Mouse (Mus musculus) adrenal gland, postnatal 10 days (tissue): ENCODE data around the gene Rapgef3. TPM values are rescaled to one million over a fixed set of nuclear protein-coding genes. Genes with fewer than 3 reads are reported as not detected.
A peak's percentile ranks its signal among the peaks of the same experiment; 100 is the strongest.

Experiments
- DNase-seq: peaks from one replicate; pipeline ENCODE4 v3.0.0; 2021; ENCODE audit warnings: mixed read lengths
- total RNA-seq, 2 experiments: library from RNA; stranded (reverse); gene quantifications; 2 replicates each; pipeline ENCODE4 v1.2.3; 2021

The Rapgef3 gene
- total RNA-seq, 2 experiments from 2014 or later, result 22.1 to 24.2 TPM

DNA sequence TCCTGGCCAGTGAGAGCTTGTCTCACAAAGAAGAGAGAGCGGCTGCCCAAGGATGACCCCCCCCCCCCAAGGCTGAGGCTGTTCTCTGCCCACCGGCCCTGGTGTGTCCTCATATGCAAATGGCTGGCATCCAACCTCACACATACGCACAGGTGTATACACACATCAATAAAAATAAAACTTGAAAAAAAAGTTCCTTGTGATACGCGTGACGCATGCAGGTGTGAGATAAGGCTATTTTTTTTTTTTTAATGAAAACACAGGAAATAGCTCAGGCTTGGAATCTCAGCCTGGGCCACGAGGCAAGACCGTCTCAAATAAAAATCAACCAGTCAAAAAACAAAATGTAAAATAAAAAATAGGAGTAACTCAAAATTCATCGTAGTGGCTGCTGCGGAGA is 21.5 kb downstream of the Rapgef3 start:
- DNase-seq, result no peak

GRCm38 (mm10) chr15:97745331-97745730 is 22.4 kb downstream of the Rapgef3 start:
- DNase-seq, result peak; percentile 90

- DNase-seq, result peak; percentile 42
These were observed 22.8 kb downstream of the Rapgef3 start for GRCm38 (mm10) chr15:97744930-97745329.

DNA sequence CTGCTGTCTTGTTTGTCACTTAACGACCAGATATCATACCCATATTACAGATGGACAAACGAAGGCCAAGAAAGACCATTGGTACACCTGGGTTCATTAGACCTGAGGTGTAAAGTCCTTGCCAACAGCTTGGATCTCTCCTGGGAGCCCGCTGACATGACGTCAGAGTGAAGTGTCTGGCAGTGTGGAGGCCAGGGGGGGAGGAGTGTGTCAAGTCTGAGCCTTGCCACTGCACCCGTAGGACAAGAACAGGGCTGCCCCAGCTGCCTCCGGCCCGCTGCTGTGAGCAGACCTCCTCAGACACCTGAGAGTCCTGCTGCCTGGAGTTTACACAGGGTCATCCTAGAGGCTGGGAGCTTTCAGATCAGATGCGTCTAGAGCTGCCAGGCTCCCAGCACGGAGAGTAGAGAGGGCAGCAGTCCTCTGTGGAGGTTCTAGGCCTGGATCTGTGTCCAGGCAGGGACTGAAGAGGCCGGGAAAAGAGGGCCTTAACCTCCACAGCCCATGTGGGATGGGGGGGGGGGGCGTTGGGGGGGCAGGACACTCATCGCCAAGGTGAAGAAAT is 23.7 kb downstream of the Rapgef3 start:
- DNase-seq, result no peak

- DNase-seq, result no peak
These were observed 24.6 kb downstream of the Rapgef3 start for GRCm38 (mm10) chr15:97743210-97743609.

DNA sequence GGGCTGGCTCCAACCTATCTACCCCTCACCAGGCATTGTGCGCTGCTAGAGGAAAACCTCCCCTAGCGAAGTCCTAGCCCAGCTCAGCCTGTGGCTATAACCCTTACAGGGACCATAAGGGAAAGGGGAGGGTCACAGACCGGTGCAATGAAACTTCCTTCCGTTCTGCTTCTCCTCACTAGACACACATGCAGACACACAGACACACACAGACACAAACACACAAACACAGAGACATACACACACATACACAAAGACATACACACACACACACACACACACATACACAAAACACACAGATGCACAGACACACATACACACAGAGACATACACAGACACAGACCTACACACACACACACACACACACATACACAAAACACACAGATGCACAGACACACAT is 25.2 kb downstream of the Rapgef3 start:
- DNase-seq, result no peak

DNA sequence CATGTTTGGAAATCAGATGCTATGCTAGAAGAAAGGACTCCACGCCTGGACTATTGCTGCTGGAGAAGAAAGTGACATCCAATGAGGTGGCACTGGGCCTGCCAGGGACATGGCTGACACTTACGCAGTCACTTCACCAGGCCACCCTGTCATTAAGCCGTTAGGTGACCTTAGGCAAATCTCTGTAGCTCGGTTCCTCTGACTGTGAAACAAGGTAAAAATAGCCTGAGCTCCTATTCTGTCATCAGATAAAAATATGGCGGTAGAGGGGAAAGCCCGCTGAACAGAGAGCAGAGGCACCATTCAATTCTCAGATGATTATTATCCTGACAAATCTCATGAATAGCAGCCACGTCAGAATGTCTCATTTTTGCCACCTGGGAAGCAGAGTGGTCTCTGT is 25.7 kb downstream of the Rapgef3 start:
- DNase-seq, result no peak

DNA sequence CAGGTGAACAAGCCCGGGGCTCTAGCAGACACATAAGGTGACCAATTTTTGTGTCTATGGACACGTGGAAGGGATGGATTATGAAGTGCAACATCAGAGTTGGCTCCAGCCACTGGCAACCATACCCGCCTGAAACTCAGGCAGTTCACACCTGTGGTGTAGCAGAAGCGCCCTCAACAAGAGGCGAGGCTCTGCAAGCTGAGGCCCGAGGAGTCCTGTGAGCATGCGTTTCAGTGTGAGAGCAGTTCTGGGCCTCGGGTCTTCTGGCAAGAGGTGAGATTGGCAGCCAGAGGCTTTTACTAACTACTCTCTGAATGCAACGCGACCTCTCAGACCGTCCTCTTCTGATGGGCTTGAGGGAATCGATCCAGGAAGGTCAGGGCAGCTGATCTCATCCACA is 26.1 kb downstream of the Rapgef3 start:
- DNase-seq, result no peak

DNA sequence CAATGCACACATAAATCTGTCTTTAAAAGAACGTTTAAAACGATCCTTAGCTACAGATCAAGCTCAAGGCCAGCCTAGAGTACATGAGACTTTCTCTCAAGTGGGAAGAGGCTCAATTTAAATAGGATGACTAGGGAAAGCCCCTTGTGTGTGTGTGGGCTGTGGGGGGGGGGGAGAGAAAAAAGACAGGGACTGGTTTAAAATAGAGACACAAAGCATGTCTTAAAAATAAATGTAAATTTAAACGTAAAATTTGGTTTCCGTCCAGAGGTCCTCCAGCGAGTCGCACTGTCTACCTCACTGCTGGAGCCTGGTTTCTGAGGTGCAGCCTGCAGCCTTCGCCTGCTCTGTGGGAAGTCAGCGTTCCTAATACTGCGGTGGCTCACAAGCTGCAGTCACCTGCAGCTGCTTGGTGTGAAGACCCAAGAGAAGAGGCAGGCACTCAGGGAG is 27.5 kb downstream of the Rapgef3 start:
- DNase-seq, result no peak

DNA sequence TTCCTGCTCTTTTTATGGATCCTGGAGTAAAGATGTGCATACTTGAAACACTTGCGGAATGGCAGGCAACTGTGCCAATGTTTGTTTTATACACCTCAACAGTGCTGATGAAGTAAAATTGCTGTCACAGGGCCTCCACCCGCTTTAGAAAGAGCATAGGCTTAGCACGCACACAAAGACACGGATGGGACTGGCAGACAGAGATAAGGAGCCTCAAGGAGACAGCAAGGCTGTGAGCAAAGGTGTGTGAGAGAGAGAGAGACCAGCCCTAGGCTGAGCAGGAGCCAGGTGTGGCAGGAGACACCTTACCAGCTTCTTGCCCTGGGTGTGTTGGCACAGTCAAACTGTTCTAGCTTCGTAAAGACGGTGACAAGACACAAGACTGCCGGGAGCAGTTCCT is 28.8 kb downstream of the Rapgef3 start:
- no peak for DNase-seq

- no peak for DNase-seq
These were observed 35.8 kb downstream of the Rapgef3 start for GRCm38 (mm10) chr15:97731988-97732387.

DNA sequence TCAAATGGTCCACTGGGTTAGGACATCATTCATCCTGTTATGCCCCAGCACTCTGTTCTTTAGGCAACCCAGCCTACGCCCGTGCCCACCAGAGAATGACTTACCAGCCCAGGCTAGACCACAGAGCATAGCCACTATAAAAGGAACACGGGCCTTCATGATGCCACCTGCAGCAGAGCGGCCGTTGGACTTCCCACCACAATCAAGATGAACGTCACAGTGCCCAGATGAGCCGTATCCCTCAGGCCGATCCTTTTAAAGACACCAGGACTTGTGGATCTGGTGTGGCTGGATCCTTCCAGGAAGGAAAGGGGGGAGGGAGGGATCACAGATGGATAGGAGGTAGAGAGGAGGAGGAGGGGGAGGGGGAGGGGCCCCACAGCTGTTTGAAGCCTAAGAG is 36.7 kb downstream of the Rapgef3 start, which contains the start of gene Endou:
Gene Endou, minus strand, starts transcription at position 229 of the 400 bp plus-strand sequence.
- DNase-seq, result no peak

DNA sequence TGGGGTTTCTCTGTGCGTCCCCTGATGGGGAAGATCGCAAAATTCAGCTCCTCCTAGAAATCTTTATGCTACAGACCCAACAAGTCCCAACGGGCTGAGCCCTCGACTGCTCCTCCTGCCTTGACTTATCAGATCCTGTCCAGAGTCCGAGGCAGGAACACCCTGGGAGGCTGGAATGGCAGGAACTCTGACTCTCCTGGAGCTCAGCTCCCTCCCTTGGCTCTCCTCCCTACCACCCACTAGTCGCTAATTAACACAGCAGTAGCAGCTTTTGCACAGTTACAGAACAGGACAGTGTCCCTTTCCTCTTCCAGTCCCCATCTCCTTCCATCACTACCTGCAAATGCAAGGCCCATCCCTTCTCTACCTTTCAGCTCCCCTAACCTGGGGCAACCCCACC is 37.4 kb downstream of the Rapgef3 start:
- DNase-seq, result no peak

GRCm38 (mm10) chr15:97728804-97729203 is 39.0 kb downstream of the Rapgef3 start:
- DNase-seq, result peak; percentile 78

GRCm38 (mm10) chr15:97728394-97728793 is 39.4 kb downstream of the Rapgef3 start:
- DNase-seq, result no peak

GRCm38 (mm10) chr15:97727520-97727919 is 40.3 kb downstream of the Rapgef3 start:
- no peak for DNase-seq

GRCm38 (mm10) chr15:97727048-97727447 is 40.7 kb downstream of the Rapgef3 start:
- DNase-seq, result no peak

DNA sequence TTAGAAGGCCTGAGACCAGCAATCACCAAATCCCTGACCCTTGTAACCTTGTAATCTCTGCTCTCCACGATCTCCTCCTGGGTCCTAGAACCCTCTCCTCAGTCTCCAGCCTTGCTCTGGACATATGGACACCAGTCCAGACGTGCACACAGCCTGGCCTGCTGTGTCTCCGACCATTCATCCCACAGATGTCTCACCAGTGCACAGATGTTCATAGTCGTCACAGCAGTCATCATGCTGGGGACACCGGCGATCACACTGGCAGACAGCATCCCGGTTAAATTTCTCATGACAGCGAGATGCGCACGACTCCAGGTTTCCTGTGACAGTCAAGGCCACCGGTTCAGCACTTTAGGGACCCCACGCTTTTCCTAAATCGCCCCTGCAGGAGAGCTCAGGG is 41.5 kb downstream of the Rapgef3 start:
- no peak for DNase-seq

- DNase-seq, result peak; percentile 47
These were observed 42.5 kb downstream of the Rapgef3 start for GRCm38 (mm10) chr15:97725198-97725785.

GRCm38 (mm10) chr15:97724346-97725197 is 43.2 kb downstream of the Rapgef3 start:
- no peak for DNase-seq

DNA sequence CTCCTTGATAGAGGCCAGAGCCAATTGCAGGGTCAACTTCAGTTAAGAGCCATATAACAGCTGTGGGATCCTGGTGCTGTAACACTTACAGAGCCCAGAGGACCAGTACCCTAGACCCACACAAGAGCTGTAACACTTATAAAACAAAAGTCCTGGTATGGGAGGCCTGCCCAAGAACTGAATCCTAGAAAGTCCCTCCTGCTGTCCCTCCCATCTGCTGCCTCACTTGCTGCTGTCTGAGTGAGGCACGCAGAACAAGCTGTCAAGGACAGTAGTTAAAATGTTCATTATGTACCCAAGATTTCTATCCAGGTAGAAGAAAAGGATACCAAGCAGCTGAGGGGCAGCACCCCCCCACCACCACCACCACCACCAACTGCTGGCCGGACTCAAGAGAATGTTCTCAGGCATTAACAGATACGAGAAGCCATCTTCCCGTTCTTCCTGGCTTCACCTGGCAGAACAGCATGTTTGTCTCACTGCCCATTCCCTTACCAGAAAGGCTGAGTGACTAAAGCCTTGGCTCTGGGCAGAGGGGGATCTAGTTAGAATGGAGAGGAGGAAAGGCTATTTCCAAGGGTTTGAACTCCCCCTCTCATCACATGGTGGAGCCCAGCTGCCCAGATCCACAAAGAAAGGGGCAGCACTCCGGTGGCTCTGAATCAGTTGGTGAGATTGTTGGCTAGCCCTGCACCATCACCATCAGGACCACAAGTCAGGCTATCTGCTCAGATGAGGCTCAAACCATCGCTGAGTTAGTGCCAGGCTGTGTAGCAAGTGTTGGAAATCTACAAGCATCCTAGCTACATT is 44.0 kb downstream of the Rapgef3 start:
- no peak for DNase-seq

DNA sequence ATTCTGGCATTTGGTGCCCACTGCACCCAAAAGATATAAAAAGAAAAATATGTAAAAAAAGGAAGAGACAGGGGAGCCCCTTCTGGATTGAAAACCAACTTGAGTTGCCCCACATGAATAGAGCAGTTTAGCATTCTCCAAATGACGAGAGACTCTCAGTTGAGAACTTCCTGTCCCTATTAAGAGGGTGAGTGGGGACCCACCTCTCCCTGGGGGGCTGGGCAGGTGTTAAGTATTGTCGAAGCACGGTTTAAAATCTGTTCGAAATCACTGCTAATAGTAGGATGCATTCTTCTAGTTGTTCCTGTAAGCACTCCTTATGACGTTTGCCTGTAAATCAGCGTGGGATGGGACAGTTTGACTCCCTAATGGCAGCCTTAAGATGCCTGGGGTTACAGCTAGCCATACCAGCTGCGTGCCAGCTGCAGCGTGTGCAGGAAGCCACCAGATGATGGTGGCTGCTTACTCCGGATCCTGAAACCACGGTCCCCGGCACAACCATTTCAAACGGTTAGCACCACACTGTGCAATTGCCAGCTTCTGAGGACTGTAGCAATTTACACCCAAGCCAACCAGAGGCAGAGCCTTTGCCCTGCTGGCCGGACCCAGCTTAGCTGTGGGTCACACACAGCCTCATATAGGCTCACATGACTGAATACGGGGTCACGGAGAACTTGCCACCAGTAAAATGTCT is 46.6 kb downstream of the Rapgef3 start:
- no peak for DNase-seq
